Mouse (Mus musculus) ES-Bruce4 (cell line): ENCODE measurements around the gene Chrng. TPM values are rescaled to one million over a fixed set of nuclear protein-coding genes. Genes with fewer than 3 reads are reported as not detected.

Experiments used
- H3K27ac ChIP-seq: 2 replicates; pipeline ENCODE4 v1.5.1; 2012; ENCODE audit warnings: low read length, inconsistent platforms; ENCODE audit not compliant: insufficient read depth
- H3K27me3 ChIP-seq: 2 replicates; pipeline ENCODE4 v1.6.1; 2012; ENCODE audit warnings: mild to moderate bottlenecking, low read length, inconsistent platforms; ENCODE audit not compliant: control insufficient read depth, poor library complexity, insufficient read depth, severe bottlenecking
- H3K36me3 ChIP-seq: 2 replicates; pipeline ENCODE4 v1.6.1; 2012; ENCODE audit warnings: inconsistent platforms, mild to moderate bottlenecking, low read length, moderate library complexity; ENCODE audit not compliant: control insufficient read depth, poor library complexity, insufficient read depth, severe bottlenecking
- H3K4me1 ChIP-seq: one replicate; pipeline ENCODE4 v1.8.1; 2011; ENCODE audit warnings: low read length; ENCODE audit not compliant: control insufficient read depth, insufficient read depth
- H3K4me3 ChIP-seq: 2 replicates; pipeline ENCODE4 v1.5.1; 2011; ENCODE audit warnings: low read depth, mild to moderate bottlenecking, low read length
- H3K9ac ChIP-seq: 2 replicates; pipeline ENCODE4 v1.6.1; 2012; ENCODE audit warnings: low read depth, mild to moderate bottlenecking, inconsistent platforms; ENCODE audit not compliant: poor library complexity, severe bottlenecking
- H3K9me3 ChIP-seq: replicated peaks from 2 replicates; pipeline ENCODE4 v1.6.1; 2012; ENCODE audit warnings: mild to moderate bottlenecking, low read length, inconsistent platforms; ENCODE audit not compliant: control insufficient read depth, poor library complexity, insufficient read depth, severe bottlenecking
- CTCF ChIP-seq: IDR thresholded peaks from one replicate; pipeline ENCODE4 v1.8.1; 2011; ENCODE audit warnings: low read depth, low read length
- EP300 ChIP-seq: IDR thresholded peaks from 2 replicates; pipeline ENCODE4 v1.6.1; 2011; ENCODE audit warnings: low read depth, low read length; ENCODE audit not compliant: insufficient read depth
- POLR2A ChIP-seq: IDR thresholded peaks from one replicate; pipeline ENCODE4 v1.8.1; 2011; ENCODE audit warnings: low read length; ENCODE audit not compliant: insufficient read depth
- polyA plus RNA-seq: library from polyadenylated mRNA; stranded (reverse); fragments of >200 nt; gene quantifications from 2 replicates; pipeline ENCODE4 v1.2.4, GENCODE M21; 2011; ENCODE audit warnings: low read depth; ENCODE audit not compliant: missing spikeins, insufficient read depth, insufficient read length

Chrng gene
- polyA plus RNA-seq, 1 experiment, result not detected

DNA sequence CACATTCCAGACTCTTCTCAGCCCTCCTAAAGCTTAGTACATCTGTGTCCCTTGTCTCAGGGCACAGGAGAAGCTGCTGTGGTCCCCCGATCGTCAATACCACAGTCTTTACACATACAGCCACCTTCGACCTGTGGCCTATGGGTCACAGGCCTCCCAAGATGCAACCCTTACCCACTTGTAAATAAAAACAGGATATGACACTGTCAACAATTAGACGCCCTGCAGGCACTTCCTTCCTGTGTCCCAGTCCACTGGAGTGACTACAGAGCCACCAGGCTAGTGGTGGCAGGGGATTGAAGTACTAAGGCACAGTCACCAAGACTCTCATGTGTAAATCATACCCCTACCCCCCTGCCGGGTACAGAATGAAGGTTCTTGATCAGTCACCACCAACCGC lies 581 bp downstream of the Chrng start:
- H3K4me3 ChIP-seq, result no peak overlapping the region
- no peak overlapping the region for H3K9ac ChIP-seq
- TF ChIP-seq CTCF, result no peak
- TF ChIP-seq EP300, result no peak
- TF ChIP-seq POLR2A, result no peak
- H3K27ac ChIP-seq, result no peak overlapping the region
- H3K4me1 ChIP-seq, result no peaks in the 10 kb centered on the region
- no peaks in the 10 kb centered on the region for H3K9me3 ChIP-seq
- no peaks in the 10 kb centered on the region for H3K27me3 ChIP-seq
- H3K36me3 ChIP-seq, result no peaks in the 10 kb centered on the region

DNA sequence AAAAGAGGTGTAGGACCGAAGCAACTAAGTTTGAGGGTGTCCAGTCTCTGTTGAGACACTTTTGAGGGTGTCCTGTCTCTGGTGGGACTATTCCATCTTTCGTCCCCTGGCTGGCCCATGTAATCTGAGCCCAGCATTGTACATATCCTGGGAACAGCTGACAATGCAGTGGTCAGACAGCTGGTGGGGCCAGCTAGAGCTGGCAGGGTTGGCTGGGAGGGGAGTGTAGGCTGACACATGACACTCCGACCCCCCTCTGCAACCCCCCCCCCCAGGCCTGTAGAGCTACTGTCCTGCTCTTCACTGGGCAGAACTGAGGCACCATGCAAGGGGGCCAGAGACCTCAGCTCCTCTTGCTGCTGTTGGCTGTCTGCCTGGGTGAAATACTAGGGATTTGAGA lies 1.0 kb downstream of the Chrng start:
- no peaks in the 10 kb centered on the region for H3K27me3 ChIP-seq
- no peaks in the 10 kb centered on the region for H3K9me3 ChIP-seq
- H3K27ac ChIP-seq, result no peak overlapping the region
- no peaks in the 10 kb centered on the region for H3K36me3 ChIP-seq
- no peaks in the 10 kb centered on the region for H3K4me1 ChIP-seq
- TF ChIP-seq POLR2A (no peak), EP300 (no peak), CTCF (no peak)
- no peak overlapping the region for H3K4me3 ChIP-seq
- no peak overlapping the region for H3K9ac ChIP-seq

DNA sequence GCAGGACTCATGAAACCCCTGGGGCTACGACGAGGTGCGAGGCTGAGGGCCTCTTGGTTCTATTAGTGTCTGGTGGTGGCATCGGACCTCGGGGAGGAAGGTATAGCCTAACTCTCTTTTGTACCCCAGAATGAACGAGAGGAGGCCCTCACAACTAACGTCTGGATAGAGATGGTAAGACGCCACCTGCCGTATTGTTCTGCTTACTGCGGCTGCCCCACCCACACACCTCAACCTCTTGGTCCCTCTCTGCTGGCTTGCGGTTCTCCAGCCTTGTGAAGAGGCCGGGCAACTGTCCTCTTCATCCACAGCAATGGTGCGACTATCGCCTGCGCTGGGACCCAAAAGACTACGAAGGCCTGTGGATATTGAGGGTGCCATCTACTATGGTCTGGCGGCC lies 1.9 kb downstream of the Chrng start:
- TF ChIP-seq CTCF (peak; percentile 53), EP300 (no peak), POLR2A (no peak)
- peak overlapping the region; percentile 23 for H3K4me3 ChIP-seq

DNA sequence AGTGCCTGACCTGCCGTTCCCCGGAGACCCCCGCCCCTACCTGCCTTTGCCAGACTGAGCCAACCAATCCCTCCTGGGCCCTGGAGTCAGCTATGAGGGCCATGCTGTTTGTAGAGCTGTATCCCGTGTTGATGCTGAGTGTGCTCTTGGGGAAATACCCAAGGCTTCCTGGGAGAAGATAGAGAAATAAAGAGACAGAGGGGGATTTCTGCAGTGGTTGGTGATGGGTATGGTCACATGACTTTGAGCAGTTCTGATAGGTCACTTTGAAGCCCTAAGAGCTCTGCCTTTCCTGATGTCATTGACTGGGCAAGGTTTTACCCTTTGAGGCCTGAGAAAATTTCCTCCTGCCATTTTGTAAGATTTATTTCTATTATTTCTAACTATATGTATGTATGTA lies 7.0 kb downstream of the Chrng start:
- H3K27me3 ChIP-seq, result no peaks in the 10 kb centered on the region
- H3K4me1 ChIP-seq, result no peaks in the 10 kb centered on the region
- TF ChIP-seq POLR2A, result no peak
- TF ChIP-seq CTCF, result no peak
- no peak for TF ChIP-seq EP300
- 0 out of 2 replicates have a peak, but pooled peaks cover 2% of the 10 kb centered on the region for H3K36me3 ChIP-seq
- no peak overlapping the region for H3K9ac ChIP-seq
- no peaks in the 10 kb centered on the region for H3K9me3 ChIP-seq
- no peak overlapping the region for H3K4me3 ChIP-seq
- H3K27ac ChIP-seq, result no peak overlapping the region

More for the DNA sequence above, 1.9 kb downstream of the Chrng start:
- H3K9me3 ChIP-seq, result no peaks in the 10 kb centered on the region
- no peaks in the 10 kb centered on the region for H3K36me3 ChIP-seq
- H3K27me3 ChIP-seq, result no peaks in the 10 kb centered on the region
- H3K9ac ChIP-seq, result no peak overlapping the region
- no peak overlapping the region for H3K27ac ChIP-seq
- H3K4me1 ChIP-seq, result no peaks in the 10 kb centered on the region

DNA sequence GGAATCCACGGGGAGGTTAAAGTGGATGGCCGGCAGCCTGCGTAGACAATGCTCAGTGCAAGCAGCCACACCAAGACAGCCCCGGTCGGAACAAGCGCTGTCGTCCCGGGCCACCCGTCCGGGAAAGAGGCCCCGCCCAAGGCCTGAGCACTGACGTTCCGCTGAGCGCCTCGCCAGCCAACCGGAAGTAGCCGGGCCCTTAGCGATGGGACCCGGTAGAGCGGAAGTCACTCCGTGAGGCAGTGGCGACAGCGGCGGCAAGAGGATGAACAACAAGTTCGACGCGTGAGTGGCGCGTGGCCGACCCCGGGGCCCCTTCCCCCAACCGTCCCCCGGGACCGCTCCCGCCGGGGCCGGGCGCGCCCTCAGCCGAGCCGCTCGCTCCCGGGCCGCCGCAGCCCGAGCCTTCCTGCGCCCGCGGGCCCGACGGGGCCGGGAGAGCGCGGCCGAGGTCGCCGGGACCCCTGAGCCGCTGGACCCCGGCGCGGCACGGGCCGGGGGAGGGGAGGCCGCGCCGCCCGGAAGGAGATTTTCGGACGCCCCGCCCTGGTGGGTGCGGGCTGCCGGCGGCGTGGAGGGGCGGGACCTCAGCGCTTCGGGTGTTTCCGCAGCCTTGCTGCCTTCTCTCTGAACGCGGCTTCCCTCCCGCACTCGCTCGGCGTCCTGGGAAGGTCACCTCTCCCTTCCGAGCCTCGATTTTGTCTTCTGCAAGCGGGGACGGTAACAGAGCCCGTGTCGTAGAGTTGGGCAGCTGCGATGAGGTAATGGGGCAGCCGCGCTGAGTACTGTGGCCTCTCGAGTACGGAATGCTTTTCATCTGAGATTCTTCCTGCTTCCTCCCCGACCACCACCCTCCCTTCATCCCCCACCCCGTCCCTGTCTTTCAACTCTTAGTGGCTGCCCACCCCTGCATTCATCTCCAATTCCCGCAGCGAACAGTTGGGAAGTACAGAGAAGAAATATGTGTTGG lies 9.6 kb downstream of the Chrng start, which contains the start of gene Eif4e2:
Gene Eif4e2, plus strand, starts transcription at position 180 of the 970 bp plus-strand sequence.
- Histone ChIP-seq H3K9me3 (no peaks in the 10 kb centered on the region), H3K36me3 (peaks cover 7% of the 10 kb centered on the region), H3K27ac (peak within 1 kb of the TSS; percentile 73), H3K4me1 (no peaks in the 10 kb centered on the region), H3K4me3 (peak within 1 kb of the TSS; percentile 98), H3K9ac (peak within 1 kb of the TSS; percentile 88), H3K27me3 (no peaks in the 10 kb centered on the region)
- no peak for TF ChIP-seq CTCF
- peak; percentile 69 for TF ChIP-seq POLR2A
- TF ChIP-seq EP300, result 0 out of 2 replicates have a peak, but pooled peaks have one; percentile 41

DNA sequence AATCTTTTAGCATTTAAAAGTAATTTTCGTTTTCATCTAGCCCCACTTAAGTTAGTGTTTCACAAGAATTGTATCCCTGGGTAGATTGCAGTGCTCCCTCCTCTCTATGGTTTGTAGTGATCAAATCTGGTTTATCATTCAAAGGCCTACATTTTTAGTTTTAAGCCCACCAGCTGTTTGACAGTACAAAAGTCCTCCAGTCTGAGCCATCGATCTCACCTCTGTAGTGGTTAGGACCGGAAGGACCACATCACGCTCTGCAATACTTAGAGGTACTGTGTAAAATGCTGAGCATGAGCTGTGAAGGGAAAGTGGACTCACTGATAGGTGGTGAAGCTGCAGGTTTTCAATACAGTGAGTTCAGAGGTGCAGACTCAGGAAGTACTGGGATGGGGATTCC lies 10.3 kb downstream of the Chrng start:
- peak overlapping the region; percentile 88 for H3K9ac ChIP-seq
- H3K4me3 ChIP-seq, result peak overlapping the region; percentile 98
- no peaks in the 10 kb centered on the region for H3K27me3 ChIP-seq
- H3K4me1 ChIP-seq, result no peaks in the 10 kb centered on the region
- H3K9me3 ChIP-seq, result no peaks in the 10 kb centered on the region
- peaks cover 14% of the 10 kb centered on the region for H3K36me3 ChIP-seq
- H3K27ac ChIP-seq, result 0 out of 2 replicates have a peak overlapping the region, but pooled peaks have one; percentile 3
- TF ChIP-seq CTCF (no peak), EP300 (no peak), POLR2A (no peak)
